10 mouse cellular contexts compared by ENCODE assay signal in genomic region chr2:18025781-18026115, GRCm38 (mm10). TPM values are rescaled to one million over a fixed set of nuclear protein-coding genes. Genes with fewer than 3 reads are reported as not detected.
DNase-seq lines count a peak whose midpoint lies in the region; ATAC-seq and TF ChIP-seq lines count a peak whose summit lies in the region.
"Had no signal": no experiment of that assay in that cellular context is flagged by ENCODE, and none has a peak within 500 bp of the region (broad histone marks: within the 10 kb centered on the region; RNA-seq: fewer than 3 reads in every experiment).

No protein-coding gene starts in this region.

- intact Hi-C loops in heart, postnatal 25 days (cut with DNase I), result loop anchor here (2.0 to 10.0 kb wide), 7 partner anchors 77 to 1319 kb away; partner anchors contain the start of gene Dnajc1

- H3K4me1 ChIP-seq in heart, embryonic 16.5 days (ENCODE audit: control insufficient read depth, insufficient read depth, low read length), result peaks cover 12% of the 10 kb centered on the region
- H3K4me1 ChIP-seq in cortical plate, adult 2 months (ENCODE audit: control insufficient read depth, insufficient read depth, low read length), result no peaks in the 10 kb centered on the region; the same call in 1 of the 2 replicates
- H3K4me1 ChIP-seq in hindbrain, embryonic 14.5 days (replicated peaks; ENCODE audit: control insufficient read depth, insufficient read depth, low read length), result peaks cover 9% of the 10 kb centered on the region
- peaks cover 36% of the 10 kb centered on the region for H3K4me1 ChIP-seq in midbrain, embryonic 13.5 days (replicated peaks)

- no peaks in the 10 kb centered on the region for H3K36me3 ChIP-seq in heart, embryonic 16.5 days (ENCODE audit: control insufficient read depth, insufficient read depth)
- H3K36me3 ChIP-seq in hindbrain, embryonic 14.5 days (replicated peaks; ENCODE audit: control insufficient read depth, insufficient read depth), result no peaks in the 10 kb centered on the region
- H3K36me3 ChIP-seq in midbrain, embryonic 13.5 days, result no peaks in the 10 kb centered on the region

- no peak for TF ChIP-seq CTCF in cortical plate, adult 2 months (IDR thresholded peaks at IDR 0.05; ENCODE audit: extremely low read depth, insufficient read depth, low read length)

- peak overlapping the region; percentile 80 for H3K9ac ChIP-seq in heart, embryonic 16.5 days (ENCODE audit: low read length)
- peak overlapping the region; percentile 52 for H3K9ac ChIP-seq in hindbrain, embryonic 14.5 days
- peak overlapping the region; percentile 85 for H3K9ac ChIP-seq in midbrain, embryonic 13.5 days (replicated peaks)

- peak overlapping the region; percentile 98 for H3K4me2 ChIP-seq in heart, embryonic 16.5 days (ENCODE audit: low read depth, low read length)
- H3K4me2 ChIP-seq in hindbrain, embryonic 14.5 days (replicated peaks), result peak overlapping the region; percentile 93
- H3K4me2 ChIP-seq in midbrain, embryonic 13.5 days (replicated peaks), result peak overlapping the region; percentile 76

- peak overlapping the region; percentile 83 for H3K4me3 ChIP-seq in heart, embryonic 16.5 days (ENCODE audit: low read length)
- H3K4me3 ChIP-seq in cortical plate, adult 2 months (ENCODE audit: insufficient read depth, low read length), result peak overlapping the region; percentile 86
- H3K4me3 ChIP-seq in hindbrain, embryonic 14.5 days (replicated peaks; ENCODE audit: low read length), result peak overlapping the region; percentile 48
- H3K4me3 ChIP-seq in midbrain, embryonic 13.5 days (replicated peaks), result peak overlapping the region; percentile 70

- H3K27ac ChIP-seq in heart, embryonic 16.5 days (ENCODE audit: low read length), result peak overlapping the region; percentile 48
- no peak overlapping the region for H3K27ac ChIP-seq in cortical plate, adult 2 months (ENCODE audit: insufficient read depth, low read length)
- peak overlapping the region; percentile 43; the same call in 1 of the 2 replicates for H3K27ac ChIP-seq in hindbrain, embryonic 14.5 days
- peak overlapping the region; percentile 99 for H3K27ac ChIP-seq in midbrain, embryonic 13.5 days

- TF ChIP-seq POLR2A in cortical plate, adult 2 months (IDR thresholded peaks at IDR 0.05; ENCODE audit: extremely low read depth, insufficient read depth, low read length), result no peak

- H3K9me3 ChIP-seq in heart, embryonic 16.5 days (replicated peaks; ENCODE audit: control insufficient read depth, low read length), result no peaks in the 10 kb centered on the region
- H3K9me3 ChIP-seq in hindbrain, embryonic 14.5 days (ENCODE audit: control insufficient read depth, low read length), result no peaks in the 10 kb centered on the region
- H3K9me3 ChIP-seq in midbrain, embryonic 13.5 days, result no peaks in the 10 kb centered on the region

- ATAC-seq in heart, embryonic 16.5 days (replicated peaks; ENCODE audit: extremely low read depth, insufficient read depth, low FRiP score), result no peak
- ATAC-seq in hindbrain, embryonic 14.5 days (ENCODE audit: low FRiP score), result no peak
- ATAC-seq in midbrain, embryonic 13.5 days, result no peak

- no peaks in the 10 kb centered on the region for H3K27me3 ChIP-seq in heart, embryonic 16.5 days (ENCODE audit: control insufficient read depth, insufficient read depth, low read length)
- no peaks in the 10 kb centered on the region for H3K27me3 ChIP-seq in hindbrain, embryonic 14.5 days (ENCODE audit: control insufficient read depth, insufficient read depth, low read length)
- no peaks in the 10 kb centered on the region for H3K27me3 ChIP-seq in midbrain, embryonic 13.5 days

- DNase-seq in heart, postnatal 25 days (ENCODE audit: low spot score), result no peak
- DNase-seq in hindbrain, embryonic 14.5 days (ENCODE audit: low spot score), result no peak
- no peak for DNase-seq in right cerebral cortex, adult 18-20 months
- DNase-seq in embryo, embryonic 11 days, result no peak
- no peak for DNase-seq in natural killer cell, adult 2 months (ENCODE audit: low spot score in 2 of 2)
- DNase-seq: cerebellum, adult 11 months had no signal

- 3% methylated on average over 14 of the region's 14 CpGs for WGBS in heart, embryonic 16.5 days
- WGBS in hindbrain, embryonic 14.5 days, result under 1% methylated on average over 14 of the region's 14 CpGs
- WGBS in midbrain, embryonic 13.5 days, result under 1% methylated on average over 14 of the region's 14 CpGs

RNA-seq across cellular contexts. Expression of gene A930004D18Rik, which starts 11.8 kb away (rescaled TPM):
- 9.4 and 9.5 TPM in 2 replicates for polyA plus RNA-seq in heart, embryonic 16.5 days (2015; fragmentation: Nextera tagmentation; extraction: Ambion mirVana)
- 1 to 10 TPM; 3.5 to 3.8 TPM for total RNA-seq in heart, postnatal 25 days (2021)
- polyA plus RNA-seq in cortical plate, adult 2 months (2012; rRNA removed), result 1.9 and 2.1 TPM in 2 replicates
- 5.7 and 6.3 TPM in 2 replicates for polyA plus RNA-seq in hindbrain, embryonic 14.5 days (2014; fragmentation: Nextera tagmentation; extraction: Ambion mirVana)
- polyA plus RNA-seq in midbrain, embryonic 13.5 days (2015; fragmentation: Nextera tagmentation; extraction: Ambion mirVana), result 14.7 and 17.1 TPM in 2 replicates

RNA-seq across cellular contexts. Expression of gene Skida1, which starts 23.1 kb away (rescaled TPM):
- 3.9 TPM in 2 replicates for polyA plus RNA-seq in heart, embryonic 16.5 days (2015; fragmentation: Nextera tagmentation; extraction: Ambion mirVana)
- 1 to 10 TPM; 3.3 to 4.0 TPM for total RNA-seq in heart, postnatal 25 days (2021)
- 5.4 and 7.4 TPM in 2 replicates for polyA plus RNA-seq in cortical plate, adult 2 months (2012; rRNA removed)
- polyA plus RNA-seq in hindbrain, embryonic 14.5 days (2014; fragmentation: Nextera tagmentation; extraction: Ambion mirVana), result 4.9 and 5.4 TPM in 2 replicates
- polyA plus RNA-seq in midbrain, embryonic 13.5 days (2015; fragmentation: Nextera tagmentation; extraction: Ambion mirVana), result 17.8 and 18.3 TPM in 2 replicates

RNA-seq across cellular contexts. Expression of gene H2al2a, which starts 29.0 kb away (rescaled TPM):
- polyA plus RNA-seq in heart, embryonic 16.5 days (2015; fragmentation: Nextera tagmentation; extraction: Ambion mirVana), result not detected in 2 replicates
- not detected for total RNA-seq in heart, postnatal 25 days (2021)
- 0.32 TPM in 1 of 2 replicates, not detected in the other for polyA plus RNA-seq in cortical plate, adult 2 months (2012; rRNA removed)
- polyA plus RNA-seq in hindbrain, embryonic 14.5 days (2014; fragmentation: Nextera tagmentation; extraction: Ambion mirVana), result not detected in 2 replicates
- not detected in 2 replicates for polyA plus RNA-seq in midbrain, embryonic 13.5 days (2015; fragmentation: Nextera tagmentation; extraction: Ambion mirVana)
- total RNA-seq: layer of hippocampus, postnatal 10 days had no signal

RNA-seq across cellular contexts. Expression of gene Mllt10, which starts 29.3 kb away (rescaled TPM):
- polyA plus RNA-seq in heart, embryonic 16.5 days (2015; fragmentation: Nextera tagmentation; extraction: Ambion mirVana), result 40.7 and 44.5 TPM in 2 replicates
- total RNA-seq in heart, postnatal 25 days (2021), result 10 to 100 TPM; 32.6 to 35.1 TPM
- polyA plus RNA-seq in cortical plate, adult 2 months (2012; rRNA removed), result 37.1 and 38.0 TPM in 2 replicates
- polyA plus RNA-seq in hindbrain, embryonic 14.5 days (2014; fragmentation: Nextera tagmentation; extraction: Ambion mirVana), result 26.8 and 33.1 TPM in 2 replicates
- polyA plus RNA-seq in midbrain, embryonic 13.5 days (2015; fragmentation: Nextera tagmentation; extraction: Ambion mirVana), result 69.6 and 75.2 TPM in 2 replicates
